Mouse (Mus musculus) large intestine, adult 2 months (tissue): ENCODE results near the gene Plekhd1. TPM values are rescaled to one million over a fixed set of nuclear protein-coding genes. Genes with fewer than 3 reads are reported as not detected.

Experiments
- DNase-seq: peaks from one replicate; pipeline ENCODE4 v3.0.0-alpha.2; 2012; ENCODE audit warnings: low read depth, low spot score
- WGBS: fragments of 180-500 bp; shearing (Covaris S2); methylation state at CpG from one replicate; pipeline ENCODE4 v1.1.7; 2018; 5-methylcytosine and 5-hydroxymethylcytosine counted together
- polyA plus RNA-seq: library from polyadenylated mRNA; depleted of rRNA; stranded (reverse); fragments of >200 nt; gene quantifications from 2 replicates; pipeline ENCODE4 v1.2.3, GENCODE M21; 2012

Gene Plekhd1
- polyA plus RNA-seq, 1 experiment: 0.29 TPM

DNA sequence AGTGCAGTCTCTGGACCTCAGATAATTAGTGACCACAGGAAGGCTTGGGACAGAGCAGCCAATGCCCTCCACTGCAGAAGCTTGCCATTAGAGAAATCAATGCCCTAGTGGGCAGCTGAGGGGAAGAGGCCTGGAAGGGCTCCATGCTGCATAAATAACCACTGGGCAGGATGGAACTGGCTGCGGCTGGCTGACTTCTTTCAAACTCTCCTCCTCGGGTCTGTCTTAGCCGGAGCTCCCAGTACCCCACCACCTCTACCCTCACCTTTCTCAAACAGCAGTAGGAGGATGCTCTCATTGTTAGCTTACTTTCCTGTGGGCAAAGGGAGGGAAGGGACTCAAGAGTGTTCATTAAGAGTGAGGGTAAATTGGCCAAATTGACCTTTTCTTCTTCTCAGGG lies 2.6 kb downstream of the Plekhd1 start:
- 78% methylated on average over 3 of the region's 3 CpGs for WGBS
- no peak for DNase-seq

DNA sequence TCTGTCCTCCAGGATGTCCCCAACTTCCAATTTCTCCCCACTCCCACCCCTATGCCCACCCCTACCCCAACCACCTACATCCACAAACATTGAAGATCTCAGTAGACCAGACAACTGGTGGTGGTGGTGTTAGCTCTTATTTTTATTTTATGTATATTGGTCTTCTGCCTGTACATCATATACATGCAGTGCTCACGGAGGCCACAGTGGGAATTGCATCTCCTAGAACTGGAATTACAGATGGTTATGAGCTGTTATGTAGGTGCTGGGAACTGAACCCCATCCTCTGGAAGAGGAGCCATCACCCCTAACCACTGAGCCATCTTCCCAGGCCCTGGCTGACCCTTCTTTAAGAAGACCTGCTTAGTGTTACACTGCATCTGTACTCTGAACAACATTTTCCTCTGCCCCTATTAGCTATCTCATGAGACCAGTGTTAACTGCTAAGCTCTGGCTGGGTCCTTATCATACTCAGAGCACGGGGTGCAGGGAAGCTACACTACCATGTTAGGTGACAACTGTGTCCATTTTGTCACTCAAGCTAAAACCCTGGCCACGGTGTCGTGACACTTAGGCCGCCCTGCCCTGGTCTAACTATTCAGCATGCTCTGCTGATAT lies 6.2 kb downstream of the Plekhd1 start:
- no peak for DNase-seq
- 91% methylated on average over 5 of the region's 5 CpGs for WGBS

DNA sequence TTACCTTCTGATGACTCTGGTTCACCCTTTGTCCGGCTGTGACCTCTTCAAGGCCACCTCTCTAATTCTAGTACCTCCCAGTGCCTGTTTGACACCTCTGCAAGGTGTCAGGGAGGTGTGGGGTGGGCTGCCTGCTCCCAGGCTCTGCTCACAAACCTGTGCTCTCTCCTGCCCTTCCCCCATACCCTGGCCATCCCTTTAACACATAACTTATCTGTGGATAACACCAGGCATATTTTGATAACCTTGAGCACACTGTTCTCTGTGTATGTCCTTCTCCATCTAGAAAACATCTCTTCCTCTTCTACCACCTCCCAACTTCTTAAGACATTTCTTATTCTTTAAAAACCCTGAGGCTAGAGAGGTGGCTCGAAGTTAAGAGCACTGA lies 6.7 kb downstream of the Plekhd1 start:
- no peak for DNase-seq
- WGBS: 82% methylated on average over 2 of the region's 2 CpGs

DNA sequence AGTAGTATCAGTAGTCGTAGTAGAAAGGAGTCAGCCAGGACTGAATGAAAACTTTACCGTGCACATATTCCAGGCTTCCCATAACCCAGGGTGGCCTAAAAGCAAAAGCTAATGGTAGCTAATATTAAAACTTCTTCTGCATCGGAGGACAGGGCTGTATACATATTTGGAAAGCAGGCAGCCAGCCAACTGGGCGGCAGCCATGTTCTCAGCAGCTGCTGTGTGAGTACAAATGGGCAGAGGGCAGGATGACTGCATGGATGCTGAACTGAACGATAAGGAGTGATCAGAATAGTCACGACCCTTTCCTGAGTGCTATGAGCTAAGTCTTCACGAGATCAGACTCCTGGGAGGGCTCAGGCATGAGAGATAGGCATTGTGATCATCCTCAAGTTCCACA lies 8.9 kb downstream of the Plekhd1 start:
- DNase-seq: no peak
- WGBS: 41% methylated on average over 7 of the region's 7 CpGs

DNA sequence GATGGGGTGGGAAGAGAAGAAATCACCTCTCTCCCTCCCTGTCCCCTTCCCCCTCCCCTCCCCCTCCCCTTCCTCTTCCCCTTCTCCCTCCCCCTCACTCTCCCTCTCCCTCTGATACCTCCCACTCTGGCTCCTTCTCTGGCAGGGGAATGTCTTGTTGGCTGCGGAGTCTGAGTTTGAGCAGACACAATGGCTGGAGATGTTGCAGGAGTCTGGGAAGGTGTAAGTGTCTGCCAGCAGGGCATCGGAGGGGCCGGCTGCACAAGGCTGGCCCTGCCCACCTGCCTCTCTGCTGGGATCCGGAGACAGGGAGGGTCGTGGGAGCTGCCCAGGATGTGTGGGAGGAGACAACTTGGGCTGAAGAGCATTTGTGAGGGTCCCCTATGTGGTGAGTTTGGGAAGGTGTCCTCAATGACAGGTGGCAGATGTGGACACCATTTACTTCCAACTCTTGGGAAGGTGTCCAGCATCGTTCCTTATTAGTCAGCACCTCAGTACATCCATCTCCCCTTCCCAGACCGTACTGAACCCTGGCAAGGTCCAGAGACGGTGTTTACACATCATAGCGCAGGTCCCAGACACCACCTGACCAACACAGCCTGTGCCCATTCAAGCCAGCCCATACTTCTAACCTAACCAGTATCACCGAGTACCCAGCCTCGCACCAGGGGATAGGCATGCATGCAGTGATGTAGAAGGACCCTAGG lies 14.0 kb downstream of the Plekhd1 start:
- 60% methylated on average over 11 of the region's 11 CpGs for WGBS
- no peak for DNase-seq

DNA sequence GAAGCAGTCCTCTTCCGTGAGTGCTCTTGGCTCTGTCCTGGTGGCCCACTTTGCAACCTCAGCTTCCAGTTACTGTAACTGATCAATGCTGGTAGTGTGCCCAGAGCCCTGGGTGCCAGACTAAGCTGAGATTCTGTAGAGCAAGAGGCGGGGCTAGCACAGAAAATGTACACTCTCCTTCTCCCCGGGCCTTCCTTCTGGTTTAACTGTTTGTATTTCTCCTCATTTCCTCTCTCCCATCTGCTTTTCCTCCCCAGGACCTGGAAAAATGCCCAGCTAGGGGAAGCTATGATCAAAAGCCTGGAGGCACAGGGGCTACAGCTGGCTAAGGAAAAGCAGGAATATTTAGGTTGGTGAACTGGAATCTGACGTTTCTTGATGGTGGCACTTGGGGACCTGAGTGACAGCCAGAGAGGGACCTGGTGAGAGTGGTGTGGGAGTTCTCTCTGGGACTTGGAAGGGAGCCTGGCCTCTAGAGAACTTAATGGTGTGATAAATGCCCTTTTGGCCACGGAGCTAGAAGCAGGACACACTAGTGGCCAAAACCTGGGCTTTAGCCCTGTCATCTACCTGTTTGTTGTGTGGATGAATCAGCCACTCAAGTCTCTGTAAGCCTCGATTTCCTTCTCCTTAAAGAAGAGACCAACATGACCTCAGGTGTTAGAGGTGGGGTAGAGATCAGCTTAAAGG lies 14.7 kb downstream of the Plekhd1 start:
- no peak for DNase-seq
- WGBS: 30% methylated on average over 6 of the region's 6 CpGs

DNA sequence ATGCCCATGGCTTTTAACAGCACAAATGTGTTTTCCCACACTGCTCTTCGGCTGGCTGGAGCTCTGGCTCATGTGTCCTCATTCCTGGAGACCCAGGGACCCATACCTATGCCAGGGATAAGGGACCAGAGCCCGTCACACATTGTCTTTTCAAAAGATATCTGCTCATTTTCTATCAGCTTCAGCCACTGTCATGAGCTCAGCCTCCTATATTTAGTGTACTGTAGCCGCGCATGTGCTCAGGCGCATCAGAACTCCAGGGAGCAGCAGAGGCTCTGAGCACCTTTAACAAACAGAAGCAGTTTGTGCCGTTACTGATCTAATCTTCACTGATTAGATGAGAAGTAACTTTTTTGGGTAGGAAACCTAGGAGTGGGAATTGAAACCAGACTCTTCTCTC lies 23.5 kb downstream of the Plekhd1 start:
- no peak for DNase-seq
- WGBS: 86% methylated on average over 6 of the region's 6 CpGs

DNA sequence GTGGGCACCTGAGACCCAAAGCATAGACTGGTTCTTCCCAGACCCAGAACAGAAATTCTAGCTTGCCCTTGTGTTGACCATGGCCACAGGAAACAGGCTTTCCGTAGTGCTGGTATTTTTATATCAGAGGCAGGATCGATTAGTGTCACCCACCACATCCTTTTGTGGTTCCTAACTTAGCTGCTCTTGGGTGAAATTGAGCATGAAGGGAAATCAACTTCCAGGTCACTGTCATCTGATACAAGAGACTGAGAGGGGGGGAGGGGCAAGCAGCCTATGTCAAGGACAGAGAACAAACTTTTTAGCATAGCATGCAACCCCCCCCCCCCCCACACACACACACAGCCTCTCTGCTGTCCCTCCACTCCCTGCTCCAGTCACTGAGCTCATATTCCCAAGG lies 26.8 kb downstream of the Plekhd1 start:
- no peak for DNase-seq
- WGBS: 84% methylated on average over 2 of the region's 2 CpGs

DNA sequence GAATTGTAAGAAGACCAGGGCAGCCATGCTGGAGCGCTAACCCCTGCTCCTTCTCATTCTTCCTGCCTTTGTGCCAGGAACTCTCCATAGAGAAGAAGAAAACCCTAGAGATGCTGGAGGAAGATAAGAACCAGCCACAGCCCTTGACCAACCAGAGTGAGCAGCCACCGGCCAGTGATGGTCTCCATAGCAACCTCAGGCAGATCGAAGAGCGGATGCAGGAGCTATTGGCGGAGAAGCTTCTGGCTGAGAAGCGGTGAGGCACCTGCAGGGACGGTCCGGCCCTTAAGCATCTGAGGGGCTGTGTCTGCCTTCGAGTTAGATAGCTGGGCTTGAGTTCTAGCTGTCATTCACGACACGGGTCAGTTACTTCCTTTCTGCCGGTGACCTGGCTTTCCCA lies 28.1 kb downstream of the Plekhd1 start:
- DNase-seq: no peak
- WGBS: 83% methylated on average over 12 of the region's 12 CpGs

DNA sequence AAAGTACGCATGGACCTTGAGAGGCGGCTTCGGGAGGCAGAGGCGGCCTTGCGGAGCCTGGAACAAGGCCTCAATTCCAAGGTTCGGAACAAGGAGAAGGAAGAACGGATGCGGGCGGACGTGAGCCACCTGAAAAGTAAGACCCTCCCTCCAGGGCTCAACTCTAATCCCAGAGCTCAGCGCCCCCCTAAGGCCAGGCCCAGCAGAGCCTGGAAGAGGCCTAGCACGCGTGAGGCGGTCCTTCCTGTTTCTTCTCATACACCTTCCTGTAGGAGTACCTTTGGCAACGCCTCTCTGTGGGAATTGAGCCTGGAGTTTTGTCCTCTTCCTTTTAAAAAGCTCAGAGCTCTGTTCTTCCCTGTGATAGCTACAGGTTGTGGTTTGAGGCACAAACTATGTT lies 29.1 kb downstream of the Plekhd1 start:
- no peak for DNase-seq
- WGBS: 91% methylated on average over 15 of the region's 15 CpGs

DNA sequence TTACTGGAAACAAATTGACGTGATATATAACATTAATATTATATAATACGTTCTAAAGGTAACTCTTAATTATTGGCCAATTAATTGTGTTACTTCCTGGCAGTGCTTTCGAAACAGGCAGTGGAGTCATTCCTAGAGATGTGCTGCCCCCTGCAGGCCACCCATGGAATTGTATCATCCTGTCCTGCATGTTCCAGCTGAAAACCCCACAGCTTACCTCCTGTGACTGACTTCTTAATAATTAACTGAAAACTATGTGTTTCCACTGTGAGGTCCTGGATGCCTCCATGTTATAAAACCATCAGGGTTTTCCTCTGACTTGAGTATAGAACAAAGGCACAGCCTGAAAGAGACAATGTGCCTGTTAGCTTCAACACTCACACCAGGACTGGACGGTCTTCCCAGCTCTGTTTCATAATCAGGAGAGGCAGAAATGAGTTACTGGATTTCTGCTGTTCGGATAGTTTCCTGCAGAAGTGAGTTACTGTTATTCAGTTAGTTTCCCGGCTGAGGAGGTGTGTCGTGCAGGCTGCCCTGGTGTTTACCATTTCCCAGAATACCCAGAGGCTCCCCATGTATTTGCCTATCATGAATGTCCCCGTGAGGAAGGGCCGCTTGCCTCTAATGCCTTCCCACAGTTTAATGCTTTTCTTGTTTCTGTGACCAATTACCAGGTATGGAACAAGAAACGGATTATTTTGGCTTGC lies 32.6 kb downstream of the Plekhd1 start:
- 10% methylated on average over 10 of the region's 10 CpGs for WGBS
- DNase-seq: peak; percentile 47

DNA sequence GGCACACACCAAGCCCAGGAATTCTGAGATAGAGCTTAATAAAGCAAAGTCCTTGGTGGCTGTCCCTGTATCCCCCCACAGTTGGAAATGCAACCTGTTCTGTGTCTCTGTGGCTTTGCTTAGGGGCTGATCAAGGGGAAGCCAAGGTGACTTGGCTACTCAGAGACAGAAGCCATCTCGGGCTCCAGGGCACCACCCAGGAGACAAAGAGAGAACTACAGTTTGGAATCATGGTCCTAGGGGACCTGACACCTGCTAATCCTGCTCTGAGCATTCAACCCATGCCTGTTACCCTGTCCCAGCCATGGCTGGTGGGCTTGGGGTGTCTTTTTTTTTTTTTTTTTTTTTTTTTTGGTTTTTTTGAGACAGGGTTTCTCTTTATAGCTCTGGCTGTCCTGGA lies 35.8 kb downstream of the Plekhd1 start:
- DNase-seq: no peak
- 22% methylated on average over 1 of the region's 1 CpGs for WGBS

DNA sequence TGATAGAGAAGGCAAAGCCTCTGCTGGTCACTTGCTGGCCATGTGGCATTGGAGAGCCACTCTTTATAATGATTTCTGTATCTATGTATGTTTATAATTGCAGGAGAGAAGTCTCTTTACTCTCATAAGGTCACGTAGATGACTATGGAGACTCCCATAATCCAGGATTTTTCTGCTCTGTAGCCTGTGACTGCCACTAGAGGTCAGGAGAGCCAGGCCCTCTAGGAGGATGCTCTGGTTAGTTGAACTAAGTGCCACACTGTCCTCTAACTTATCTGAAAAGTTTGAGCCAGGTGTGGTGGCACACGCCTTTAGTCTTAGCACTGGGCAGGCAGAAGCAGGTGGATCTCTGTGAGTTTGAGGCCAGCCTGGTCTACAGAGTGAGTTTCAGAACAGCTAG lies 36.4 kb downstream of the Plekhd1 start:
- WGBS: 46% methylated on average over 2 of the region's 2 CpGs
- DNase-seq: no peak

DNA sequence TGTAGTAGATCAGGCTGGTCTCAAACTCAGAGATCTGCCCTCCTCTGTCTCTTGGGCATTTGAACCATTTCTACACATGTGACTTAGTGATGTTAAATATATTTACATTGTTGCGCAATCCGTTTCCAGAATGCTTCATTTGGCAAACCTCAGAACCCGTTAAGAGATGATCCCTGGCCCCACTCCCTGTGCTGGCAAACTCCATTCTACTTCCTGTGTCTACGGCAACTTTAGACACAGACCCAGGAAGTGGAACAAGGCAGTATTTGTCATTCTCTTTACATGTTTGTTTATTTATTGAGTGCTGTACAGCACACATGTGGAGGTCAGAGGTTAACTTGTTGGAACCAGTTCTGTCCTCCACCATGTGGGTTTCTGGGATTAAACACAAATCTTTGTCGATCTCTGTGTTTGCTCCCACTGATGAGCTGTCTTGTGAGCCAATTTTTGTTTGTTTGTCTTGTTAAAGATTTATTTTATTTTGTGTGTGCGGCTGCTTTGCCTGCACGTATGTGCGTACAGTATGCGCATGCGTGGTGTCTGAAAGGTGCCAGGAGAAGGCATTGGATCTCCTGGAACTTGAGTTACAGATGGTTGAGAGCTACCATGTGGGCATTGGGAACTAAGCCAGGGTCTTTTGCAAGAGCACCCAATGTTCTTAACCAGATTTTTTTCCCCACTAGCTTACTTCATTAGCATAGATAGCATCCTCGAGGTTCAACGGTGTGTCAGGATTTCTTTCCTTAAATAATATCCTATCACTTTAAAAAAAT lies 37.6 kb downstream of the Plekhd1 start:
- DNase-seq: no peak
- 55% methylated on average over 12 of the region's 12 CpGs for WGBS

DNA sequence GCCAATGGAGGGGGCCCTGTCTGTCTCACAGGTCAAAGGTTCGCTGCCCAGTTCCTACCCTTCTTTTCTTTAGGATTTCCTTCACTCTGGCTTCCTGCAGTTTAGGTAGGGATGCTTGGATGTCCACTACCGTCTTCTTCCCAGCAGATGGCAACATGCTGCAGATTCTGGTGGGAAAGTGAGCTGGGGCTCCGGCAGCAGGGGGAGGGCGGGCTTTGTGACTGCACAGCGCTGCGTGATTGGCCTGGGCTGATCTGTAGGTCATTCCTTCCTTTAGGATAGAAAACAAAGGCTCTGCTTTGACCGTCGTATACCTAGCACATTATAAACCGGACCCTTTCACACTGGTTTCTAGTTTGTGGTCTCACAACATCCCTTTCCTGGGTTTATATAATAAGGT lies 38.2 kb downstream of the Plekhd1 start:
- DNase-seq: no peak
- WGBS: 8% methylated on average over 9 of the region's 9 CpGs

DNA sequence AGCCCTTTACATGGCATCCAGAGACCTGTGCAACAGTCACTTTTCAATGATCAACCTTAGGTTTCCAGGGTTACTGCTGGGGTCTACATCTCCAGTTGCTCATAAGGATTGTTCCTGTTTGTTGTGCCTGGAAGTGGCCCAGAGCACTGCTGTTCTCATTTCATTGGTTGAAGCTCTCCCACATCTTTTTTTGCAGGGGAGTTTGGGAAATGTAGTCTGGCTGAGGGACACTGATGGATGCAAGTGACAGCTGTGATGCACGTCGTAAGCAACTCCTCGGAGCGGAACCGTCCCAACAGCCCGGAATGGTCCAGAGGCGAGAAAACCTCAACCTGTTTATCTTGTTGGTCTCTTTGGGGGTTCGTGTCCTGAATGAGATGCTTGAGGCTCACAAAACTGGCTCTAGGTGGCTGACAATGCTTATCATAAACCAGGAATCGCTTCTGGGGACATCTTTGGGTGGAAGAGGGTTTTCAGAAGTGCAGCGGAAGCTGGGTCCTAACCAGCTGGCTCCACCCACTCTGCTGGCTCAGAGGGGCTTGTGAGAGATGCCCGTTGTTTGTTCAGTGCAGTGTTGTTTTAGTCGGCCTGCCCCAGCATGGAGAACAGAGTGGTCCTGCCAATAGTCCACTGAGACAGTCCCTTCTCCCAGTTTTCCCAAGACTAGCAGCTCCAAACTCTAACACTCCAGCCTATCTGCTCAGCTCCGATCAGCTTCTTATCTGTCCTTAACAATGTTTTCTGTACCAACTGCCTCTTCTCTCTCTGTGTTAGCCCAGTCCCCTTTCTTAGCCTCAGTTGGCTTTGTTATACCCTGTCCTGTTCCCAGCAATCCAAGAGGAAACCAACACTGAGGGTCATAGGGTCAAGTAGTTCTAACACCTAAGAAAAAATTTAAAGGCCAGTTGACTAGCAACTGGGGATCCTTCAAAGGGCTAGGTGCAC lies 42.4 kb downstream of the Plekhd1 start:
- WGBS: 59% methylated on average over 13 of the region's 13 CpGs
- no peak for DNase-seq

DNA sequence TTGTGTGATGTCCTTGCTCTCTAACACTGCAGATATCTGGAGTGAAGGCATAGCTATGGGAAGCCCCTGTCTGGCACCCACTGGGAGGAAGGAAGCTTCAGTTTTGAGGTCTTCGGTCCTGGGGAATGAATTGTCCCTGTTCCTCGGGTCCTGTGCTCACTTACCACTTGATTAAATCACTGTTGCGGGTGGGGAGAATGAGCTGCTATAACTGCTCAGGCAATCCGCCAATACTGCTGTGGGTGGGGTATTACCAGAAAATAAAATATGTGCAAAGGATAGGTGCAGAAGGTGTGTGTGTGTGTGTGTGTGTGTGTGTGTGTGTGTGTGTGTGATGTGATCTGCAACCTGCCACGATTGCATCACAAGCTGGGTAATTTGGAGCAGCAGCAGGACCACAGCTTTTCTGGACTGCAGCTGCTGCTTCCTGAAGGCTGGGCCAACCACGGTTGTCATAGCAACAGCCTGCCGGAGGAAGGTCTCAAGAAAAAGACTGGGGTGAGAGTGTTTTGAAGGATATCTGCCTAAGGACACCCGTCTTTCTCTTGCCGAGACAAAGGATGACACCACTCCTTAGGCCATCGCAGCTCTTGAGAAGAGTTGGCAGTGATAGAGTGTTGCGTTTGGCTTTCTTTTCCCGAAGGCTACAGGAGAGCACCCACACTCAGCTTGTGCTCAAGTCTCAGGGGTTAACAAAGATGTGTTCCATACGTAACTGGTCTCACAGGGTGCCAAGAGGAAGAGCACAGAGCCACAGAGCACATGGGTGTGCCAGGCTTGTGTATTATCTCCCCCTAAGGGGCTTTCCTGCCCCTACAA lies 44.3 kb downstream of the Plekhd1 start:
- WGBS: 13% methylated on average over 13 of the region's 13 CpGs
- DNase-seq: no peak

DNA sequence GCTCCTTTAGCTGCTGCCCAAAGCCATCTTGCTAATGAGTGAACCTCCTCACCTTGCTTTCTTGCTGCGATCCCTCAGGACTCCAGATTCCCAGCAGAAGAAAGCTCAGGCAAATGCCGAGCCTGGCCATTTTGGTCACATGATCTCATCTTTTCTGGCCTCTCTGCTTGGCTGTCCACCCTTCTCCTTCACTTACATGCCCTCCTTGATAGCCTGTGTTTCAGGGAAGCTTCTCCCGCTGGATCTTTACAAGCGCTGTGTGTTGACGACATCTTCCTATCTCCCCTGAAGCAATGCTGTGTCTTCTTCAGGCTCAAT lies 44.9 kb downstream of the Plekhd1 start:
- no peak for DNase-seq
- 43% methylated on average over 5 of the region's 5 CpGs for WGBS
